Mouse (Mus musculus): Measurements from ENCODE around the gene Tas2r143.
A peak's percentile ranks its signal among the peaks of the same experiment; 100 is the strongest.

Tas2r143 gene

DNA sequence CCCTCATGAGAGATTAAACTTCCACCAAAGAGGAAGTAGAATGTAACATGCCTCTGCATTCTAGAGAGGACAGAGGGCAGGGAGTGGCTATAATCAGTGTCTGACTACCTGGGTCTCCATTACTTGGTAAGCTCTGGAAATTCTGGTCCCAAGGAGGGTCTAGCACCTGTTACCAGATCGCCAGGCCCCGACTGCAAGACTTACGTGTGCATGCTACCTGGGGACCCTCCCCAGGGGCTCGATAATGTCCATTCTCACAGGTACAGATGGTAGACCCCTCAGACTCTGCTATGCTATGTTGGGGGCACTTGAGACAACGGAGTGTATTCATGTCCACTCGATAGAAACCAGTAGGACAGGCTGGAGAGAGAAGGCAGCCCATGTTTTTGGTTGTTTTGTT, 34.8 kb upstream of the Tas2r143 start:
- no peak for DNase-seq (ENCODE audit: low spot score in 2 of 2)

DNA sequence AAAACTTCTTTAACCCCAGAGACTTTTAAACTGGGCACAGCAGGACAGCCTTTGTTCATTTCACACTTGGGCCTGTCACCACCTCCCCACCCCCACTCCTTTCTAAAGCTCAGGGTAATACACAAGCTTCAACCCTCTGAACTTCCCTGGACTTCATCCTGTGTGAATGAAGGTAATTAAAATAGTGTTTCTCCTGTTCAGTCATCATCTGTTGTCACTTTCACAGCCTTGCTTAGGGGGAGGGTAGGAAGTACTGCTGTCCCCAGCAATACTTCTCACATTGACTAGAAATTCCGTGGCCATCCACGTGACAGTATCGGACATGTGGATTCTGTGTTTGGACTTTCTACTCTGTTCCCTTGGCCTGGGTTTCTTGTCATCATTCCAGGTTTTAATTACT, 30.2 kb upstream of the Tas2r143 start:
- DNase-seq (ENCODE audit: low spot score in 2 of 2): no peak

DNA sequence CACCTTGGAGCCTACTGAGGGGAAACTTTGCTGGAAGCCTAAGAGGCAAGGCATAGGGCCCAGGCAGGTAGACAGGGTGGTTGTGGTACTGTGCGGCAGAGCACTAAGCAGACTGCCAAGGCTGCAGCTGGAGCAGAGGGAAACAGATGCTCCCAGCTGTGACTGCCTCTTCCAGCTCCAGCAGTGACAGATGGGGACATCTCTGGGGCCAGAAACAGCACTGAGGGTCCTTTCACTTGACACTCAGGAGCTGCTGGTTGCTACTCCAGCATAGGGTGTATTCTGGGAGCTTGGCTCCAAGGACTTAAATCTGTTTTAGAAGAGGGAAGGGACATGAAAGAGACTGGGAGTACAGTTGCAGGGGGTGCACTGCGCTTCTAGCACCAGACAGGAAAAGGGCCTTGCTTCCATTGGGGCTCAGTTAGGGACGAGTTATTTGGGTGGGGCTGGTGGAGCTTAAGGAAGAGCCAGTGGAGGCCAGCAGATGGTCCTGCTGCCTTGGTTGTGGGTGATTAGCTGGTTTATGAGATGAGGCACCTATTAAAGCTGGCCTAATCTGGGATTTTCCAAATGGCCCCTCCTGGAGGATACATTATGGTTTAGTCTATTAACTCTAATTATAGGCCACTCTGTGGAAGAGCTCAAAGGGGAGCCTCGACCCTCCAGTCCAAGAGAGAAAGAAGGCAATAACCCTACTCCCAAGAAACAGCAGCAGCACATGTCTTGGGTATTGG, 29.2 kb upstream of the Tas2r143 start:
- DNase-seq (ENCODE audit: low spot score in 2 of 2): no peak

DNA sequence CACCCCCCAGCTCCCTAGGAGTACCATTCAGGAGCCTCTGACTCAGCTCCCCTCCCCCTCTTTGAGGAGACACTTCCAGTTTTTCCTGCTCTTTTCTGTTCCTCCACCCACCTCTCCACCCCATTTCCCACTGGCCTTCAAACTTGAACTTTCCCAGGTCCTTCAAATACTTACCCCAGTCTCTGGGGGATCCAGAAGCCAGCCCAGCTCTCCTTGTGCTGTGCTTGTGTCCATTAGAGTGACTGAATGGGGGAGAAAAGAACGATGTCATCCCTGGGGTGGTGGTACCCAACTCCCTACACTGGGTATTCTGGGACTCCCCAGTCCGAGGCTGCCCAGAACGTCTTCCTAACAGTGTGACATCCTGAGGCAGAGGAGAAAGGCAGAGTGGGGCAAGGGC, 28.0 kb upstream of the Tas2r143 start:
- no peak for DNase-seq (ENCODE audit: low spot score in 2 of 2)

DNA sequence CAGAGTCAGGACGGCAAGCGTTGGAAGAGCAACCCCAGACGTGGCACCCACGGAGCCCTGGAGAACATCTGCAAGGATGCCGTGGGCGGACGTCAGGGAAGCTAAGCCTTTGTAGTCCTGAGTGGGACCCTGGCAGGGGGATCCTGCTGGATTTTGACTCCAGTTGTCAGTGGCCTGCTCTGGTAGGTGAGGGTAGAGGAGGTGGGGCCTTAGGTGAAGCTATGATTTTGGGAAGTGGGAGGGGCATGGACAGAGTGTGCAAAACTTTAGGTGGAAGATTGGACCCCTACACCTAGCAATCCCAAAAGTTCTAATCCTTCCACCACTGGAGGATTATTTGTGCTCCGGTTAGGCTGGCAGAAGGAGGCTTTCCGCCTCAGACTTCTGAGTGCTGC, 27.6 kb upstream of the Tas2r143 start:
- DNase-seq (ENCODE audit: low spot score in 2 of 2): no peak

DNA sequence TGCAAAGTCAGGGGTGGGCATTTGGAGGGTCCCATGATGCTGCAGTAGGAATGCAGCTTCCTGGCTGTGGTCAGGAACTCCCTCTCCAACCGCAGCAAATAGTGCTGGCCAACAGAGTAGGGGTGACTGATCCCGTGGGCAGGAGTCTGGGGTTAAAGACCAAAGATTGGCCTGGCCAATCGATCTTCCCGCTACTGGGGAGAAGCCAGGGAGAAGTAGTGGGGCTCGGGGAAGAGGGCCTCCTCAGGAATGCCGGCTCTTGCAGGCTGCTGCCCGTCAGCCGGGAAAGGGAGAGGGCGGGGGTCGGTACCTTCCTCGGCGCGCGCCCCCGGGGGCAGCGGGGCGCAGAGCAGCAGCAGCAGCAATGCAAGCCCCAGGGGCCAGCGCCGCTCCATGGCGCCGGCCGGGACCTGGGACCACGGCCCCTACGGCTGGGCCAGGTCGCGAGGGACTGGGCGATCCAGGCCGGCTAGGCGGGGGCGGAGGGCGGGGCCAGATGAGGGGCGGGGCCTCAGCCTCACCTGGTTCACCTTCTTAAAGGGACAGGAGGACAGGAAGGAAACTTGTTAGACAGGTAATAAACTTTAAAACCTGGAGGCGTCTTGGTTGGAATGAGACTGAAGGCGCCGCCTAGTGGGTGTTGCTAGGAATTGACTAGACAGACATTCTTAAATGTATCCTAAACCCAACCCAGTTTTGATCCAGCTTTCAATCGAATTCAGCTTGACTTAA, 27.1 kb upstream of the Tas2r143 start, which contains the start of gene Epha1:
Gene Epha1 (minus strand): TSS at position 453 of the 732 bp plus-strand sequence.
- no peak for DNase-seq (ENCODE audit: low spot score in 2 of 2)

DNA sequence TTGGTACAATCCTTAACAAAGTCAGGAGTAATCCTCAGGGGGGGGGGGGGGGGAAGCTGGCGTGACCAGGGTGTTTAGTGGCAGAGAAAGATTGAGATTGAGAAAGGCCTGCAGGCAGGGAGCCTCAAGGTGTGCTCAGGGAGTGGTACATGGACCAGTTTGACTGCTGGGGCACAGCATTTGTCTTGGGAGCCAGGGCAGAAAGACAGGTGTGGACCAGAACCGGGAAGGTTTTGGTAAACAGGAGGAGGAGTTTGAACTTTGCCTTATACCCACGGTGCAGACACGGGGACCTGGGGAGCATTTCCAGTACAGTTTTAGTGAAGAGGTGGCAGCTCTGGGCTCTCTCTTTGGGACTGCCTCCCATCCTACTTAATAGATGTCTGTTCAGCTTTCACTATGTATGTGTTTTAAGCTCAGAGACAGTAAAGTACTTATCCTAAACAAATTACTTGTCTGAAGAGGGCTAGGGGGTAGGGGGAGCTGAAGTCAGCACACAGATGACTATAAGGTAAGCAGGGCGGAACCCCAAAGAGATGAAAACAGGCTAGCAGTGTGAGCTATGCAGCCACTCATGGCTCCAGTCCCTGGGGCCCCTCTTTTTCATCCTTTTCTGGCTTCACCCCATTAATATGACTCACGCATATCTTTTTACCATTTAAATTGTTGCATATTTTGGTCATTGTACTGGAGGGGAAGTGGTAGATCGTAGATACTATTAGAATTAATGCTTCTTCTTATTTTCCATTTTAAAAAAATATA, 26.2 kb upstream of the Tas2r143 start:
- DNase-seq (ENCODE audit: low spot score in 2 of 2): no peak

DNA sequence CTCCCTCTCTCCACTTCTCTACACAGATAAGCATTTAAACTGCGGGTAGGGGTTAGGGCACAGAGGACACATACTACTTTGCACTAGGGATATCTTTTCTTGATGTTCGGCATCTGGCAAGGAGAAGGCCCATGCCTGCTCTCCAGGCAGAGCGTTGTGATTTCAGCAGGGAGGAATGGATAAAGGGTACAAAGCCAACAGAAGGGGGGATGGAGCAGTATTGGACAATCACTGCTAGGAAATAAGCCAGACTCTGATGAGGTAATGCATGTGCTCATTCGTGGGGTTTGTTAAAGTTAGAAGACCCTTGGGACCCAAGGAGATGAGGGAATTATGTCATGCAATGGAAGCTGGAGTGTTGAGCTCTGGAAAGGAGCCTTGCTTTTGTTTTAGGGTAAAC, 25.3 kb upstream of the Tas2r143 start:
- no peak for DNase-seq (ENCODE audit: low spot score in 2 of 2)

DNA sequence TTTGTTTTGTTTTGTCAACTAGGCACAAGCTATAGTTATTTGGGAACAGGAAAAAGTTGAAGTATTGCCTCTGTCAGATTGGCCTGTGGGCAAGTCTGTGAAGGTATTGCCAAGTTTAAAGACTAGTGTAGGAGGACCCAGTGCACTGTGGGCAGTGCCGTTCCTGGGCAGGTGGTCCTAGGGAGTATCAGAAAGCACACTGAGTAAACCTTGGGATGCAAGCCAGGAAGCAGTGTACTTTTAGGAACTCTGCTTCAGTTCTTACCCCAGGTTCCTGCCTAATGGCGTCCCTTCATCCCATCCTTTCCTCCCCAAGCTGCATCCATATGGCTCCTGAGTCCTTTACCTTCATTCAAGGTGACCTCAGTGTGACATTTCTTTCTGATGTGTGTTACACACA, 24.9 kb upstream of the Tas2r143 start:
- no peak for DNase-seq (ENCODE audit: low spot score in 2 of 2)

DNA sequence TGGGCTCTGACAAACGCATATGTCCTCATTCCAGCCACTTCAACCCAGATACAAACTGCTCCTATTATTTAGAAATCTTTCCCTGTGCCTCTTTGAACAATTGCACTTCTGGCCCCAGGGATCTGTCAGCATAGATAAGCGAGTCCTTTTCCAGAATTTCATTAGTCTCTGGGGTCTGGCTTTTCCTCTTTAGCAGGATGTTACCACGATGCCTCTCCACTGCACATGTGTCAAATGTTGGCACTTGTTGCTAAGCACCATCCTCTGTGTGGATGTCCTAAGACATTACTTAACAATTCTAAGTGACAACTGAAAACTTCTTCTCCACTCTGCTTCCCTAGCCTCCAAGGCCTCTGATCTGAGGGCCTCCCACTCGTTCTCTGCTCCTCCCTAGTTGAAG, 24.0 kb upstream of the Tas2r143 start:
- DNase-seq (ENCODE audit: low spot score in 2 of 2): no peak

DNA sequence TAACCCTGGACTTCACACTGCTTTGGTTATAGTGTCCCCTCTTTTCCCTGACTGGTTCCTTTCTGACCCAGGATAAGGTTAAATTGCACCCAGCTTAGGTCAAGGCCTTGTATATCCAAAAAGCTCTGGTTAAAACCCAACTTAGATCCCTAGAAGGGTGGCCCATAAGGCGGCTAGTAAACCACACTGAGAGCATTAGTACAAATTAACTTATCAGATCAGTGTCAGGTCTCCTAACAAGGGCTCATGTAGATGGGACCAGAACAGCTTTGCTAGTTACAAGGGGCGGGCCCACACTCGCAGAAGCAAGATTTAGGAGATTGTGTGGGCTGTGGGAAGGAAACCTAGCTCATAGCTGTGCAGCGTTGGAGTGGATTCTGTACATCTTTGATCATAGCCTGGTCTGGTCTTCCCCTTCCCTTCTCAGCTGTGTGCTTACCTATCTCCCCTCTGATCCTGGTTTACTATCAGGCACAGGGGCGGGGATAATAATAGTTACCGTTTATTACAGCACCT, 23.5 kb upstream of the Tas2r143 start:
- no peak for DNase-seq (ENCODE audit: low spot score in 2 of 2)

DNA sequence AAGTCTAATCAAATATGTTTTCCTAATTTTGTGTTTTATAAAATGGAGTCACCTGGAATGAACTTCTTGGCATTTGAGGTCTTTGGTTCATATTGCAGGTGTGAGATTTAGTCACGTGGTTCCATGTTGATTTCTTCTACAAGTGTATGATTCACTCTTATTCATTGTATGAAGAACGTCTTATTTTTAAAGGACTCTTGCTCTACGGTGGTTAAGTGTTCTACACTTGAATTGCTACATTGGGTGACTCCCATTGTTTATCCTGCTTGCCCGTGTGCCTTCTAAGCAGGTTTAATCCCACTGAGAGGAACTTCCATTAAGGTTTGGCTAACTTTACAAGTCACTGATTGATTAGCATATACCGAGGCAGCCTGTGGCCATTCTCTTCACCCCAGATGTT, 22.8 kb upstream of the Tas2r143 start:
- DNase-seq (ENCODE audit: low spot score in 2 of 2): no peak

DNA sequence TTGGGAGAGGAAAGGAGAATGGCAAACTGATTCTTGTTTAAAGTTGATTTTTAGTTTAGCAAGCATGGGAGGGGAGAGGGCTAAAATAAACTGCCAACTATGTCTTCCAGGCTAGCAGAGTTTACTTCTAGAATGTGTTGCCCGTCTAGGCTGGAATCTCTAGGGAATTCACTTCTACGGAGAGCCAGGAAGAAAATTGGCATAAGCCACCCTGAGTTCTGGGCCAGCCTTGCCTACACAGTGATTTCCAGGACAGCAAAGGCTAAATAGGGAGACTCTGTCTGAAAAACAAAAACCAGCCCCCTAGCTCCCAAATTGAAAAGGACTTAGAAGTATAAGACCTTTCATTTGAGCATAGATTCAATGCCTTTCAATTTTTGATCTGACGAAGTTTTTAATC, 20.5 kb upstream of the Tas2r143 start:
- DNase-seq (ENCODE audit: low spot score in 2 of 2): no peak

DNA sequence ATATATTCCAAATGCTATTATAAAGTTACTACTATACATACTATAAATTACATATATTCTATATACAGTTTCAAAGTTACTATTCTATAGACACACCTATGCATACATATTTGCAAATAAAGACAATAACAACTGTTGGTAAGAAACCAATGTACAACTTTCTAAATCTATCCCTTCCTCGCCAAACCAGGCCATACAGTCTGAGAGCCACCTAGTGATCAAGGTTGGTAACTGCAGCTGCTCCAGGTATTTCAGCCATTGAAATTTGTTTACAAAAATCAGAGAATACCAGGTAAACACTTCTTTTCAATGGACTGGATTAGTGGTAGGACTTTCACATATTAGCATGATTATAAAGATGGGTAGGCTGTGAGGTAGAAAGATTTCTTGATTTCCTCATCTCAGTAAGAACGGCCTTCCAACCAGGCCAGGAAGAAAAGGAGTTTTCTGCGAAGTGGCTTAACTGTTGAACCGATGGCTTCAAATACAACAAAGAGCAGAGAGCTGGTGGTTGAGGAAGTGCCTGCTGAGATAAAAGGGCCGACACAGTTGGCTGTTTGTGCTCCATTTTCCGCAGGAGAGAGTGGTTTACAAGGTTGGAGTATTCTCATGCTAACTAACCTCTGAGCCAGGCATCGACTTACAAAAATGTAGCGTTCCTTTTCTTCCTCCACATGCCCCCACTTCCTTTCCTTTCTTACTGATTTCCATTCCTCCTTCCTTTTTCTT, 19.5 kb upstream of the Tas2r143 start:
- DNase-seq (ENCODE audit: low spot score in 2 of 2): peak in 1 of 2 experiments; percentile 44

DNA sequence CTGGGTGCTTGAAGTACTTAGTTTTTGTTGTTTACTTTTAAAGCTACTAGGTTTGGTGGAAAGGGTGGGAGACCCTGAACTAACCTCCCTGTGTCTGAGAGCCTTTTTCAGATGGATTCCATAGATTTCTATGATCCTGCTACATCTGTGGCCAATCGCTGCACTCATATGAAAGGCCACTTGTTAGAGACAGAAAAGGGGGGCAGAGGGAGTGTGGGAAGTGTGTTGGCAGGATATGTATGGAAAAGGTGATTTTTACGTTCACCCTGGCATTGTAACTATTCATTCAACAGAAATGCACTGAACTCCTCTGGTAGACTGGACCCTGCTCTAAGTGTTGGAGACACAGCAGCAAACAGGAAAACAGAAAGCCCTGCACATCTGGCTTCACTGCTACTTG, 18.8 kb upstream of the Tas2r143 start:
- DNase-seq (ENCODE audit: low spot score in 2 of 2): no peak

DNA sequence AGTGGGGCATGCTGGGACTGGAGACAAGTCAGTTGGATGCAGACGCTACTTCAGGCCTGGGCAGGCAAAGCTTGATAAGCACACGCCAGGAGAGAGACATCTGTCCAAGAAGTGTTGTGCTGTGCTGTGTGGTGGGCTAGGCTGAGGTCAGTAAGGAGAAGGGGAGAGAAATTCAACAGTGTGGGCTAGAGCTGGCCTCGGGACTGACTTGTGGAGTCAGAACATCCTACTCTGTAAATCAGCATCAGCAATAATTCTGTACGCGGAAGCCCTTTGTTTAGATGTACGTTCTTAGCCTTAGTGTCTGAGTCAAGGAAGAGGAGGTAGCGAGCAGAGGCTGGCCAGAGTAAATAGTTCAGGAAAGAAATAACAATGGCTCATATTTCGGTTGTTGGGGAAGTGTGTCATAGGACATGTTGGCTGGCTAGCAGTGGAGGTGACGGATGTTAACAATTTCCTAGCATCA, 18.1 kb upstream of the Tas2r143 start:
- no peak for DNase-seq (ENCODE audit: low spot score in 2 of 2)

DNA sequence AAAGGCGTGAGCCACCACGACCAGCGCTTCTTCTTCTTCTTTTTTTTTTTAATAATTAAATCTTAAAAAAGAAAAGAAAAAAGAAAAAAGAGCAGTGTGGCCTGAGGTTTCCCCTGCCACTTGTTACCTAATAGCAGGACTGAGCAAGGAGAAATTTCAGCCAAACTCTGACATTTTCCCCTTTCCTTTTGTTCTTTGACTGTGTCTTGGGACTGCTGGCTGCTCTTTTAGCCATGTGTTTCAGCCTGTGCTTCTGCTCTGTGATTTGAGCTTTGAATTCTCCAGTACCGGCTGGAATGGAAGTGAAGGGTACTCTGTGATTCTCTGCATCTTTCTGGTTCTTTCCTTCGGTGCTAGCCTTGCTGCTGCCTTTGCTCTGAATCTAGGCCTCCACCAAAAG, 16.7 kb upstream of the Tas2r143 start:
- DNase-seq (ENCODE audit: low spot score in 2 of 2): no peak

DNA sequence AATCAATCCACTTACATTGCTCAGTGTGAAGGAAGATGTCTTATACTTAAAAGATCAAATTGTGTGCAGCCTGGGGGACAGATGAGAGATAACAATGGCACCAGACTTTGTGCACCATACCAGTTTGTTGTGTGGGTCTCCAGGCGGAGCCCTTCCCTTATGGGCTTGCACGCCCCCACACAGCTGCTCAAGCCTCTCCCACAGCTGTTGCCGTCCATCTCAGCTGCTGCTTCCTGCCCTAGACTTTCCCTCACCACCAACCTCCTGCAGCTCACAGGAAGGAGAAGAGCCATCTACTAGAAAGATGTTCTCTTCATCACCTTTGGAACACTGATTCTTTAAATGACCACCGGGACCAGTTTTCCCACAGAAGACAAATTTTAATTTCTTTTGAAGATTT, 14.4 kb upstream of the Tas2r143 start:
- DNase-seq (ENCODE audit: low spot score in 2 of 2): peak in 1 of 2 experiments; percentile 53

DNA sequence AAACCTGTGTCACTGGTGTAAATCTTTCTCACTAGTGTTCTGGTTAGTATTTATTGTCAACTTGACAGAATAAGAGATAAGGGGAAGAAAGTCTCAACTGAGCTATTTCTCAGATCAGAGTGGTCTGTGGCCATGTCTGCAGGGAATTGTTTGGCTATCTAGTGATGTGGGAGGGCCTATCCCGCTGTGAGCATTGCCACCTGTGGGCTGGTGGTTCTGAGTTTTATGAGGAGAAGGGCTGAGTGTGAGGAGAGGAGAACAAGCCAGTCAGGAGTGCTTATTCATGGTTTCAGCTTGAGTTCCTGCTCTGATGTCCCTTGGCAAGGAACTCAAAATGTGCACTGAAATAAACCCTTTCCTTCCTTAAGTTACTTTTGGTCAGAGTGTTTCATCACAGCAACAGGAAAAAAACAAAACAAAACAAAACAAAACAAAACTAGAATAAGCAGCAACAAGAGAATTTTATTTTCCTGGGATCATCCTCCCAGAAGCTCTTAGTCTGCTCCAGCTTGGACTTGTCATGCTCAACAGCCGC, 8.2 kb upstream of the Tas2r143 start:
- DNase-seq (ENCODE audit: low spot score in 2 of 2): no peak

DNA sequence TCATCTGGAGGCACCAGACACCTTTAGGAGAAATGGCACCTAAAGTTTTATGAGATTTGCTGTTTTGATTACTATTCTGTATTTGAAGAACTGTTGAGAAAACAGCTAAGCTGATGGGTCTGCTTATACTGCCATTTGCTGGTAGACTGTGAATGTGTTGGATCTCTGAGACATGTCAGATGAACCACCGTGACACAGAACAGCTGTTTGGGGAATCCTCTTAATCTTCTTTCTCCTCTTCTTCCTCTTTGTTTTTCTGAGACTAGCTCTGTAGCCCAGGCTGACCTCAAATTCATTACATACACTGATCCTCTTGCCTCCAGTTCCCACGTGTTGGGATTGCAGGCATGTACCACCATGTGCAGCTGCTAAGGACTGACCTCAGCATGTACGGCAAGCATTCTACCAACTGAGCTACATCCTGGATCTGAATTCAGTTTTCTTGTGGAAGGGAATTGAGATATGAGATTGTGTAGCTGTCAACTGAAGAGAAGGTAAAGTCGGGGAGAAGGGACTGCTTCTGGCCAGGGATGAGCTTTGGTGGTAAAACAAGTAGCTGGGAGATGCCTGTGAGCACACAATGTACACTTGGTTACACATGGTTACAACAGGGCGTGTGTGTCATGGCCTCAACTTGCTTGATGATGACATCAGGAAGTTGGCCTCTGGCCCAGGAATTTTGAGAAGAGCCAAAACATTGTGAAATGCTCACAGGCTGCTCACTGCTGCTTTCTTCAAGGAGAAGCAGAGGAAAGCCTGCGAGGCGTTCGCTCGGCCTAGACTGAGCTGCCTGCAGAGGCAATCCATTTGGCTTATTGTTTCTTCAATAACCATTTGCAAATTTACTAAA, 3.9 kb upstream of the Tas2r143 start:
- DNase-seq (ENCODE audit: low spot score in 2 of 2): peak in 1 of 2 experiments; percentile 31
